Mouse (Mus musculus) splenic B cell, adult 2 months (primary cell): ENCODE data around the gene Selenok.
A peak's percentile ranks its signal among the peaks of the same experiment; 100 is the strongest.

Source experiments
- DNase-seq: peaks from one replicate; pipeline ENCODE4 v3.0.0-alpha.2; 2011; ENCODE audit warnings: low read depth, low spot score
- H3K27me3 ChIP-seq: 2 replicates; pipeline ENCODE4 v1.6.1; 2012; ENCODE audit warnings: mild to moderate bottlenecking, low read length, moderate library complexity, mixed read lengths; ENCODE audit not compliant: control insufficient read depth, poor library complexity, insufficient read depth, severe bottlenecking
- H3K36me3 ChIP-seq: 2 replicates; pipeline ENCODE4 v1.6.1; 2012; ENCODE audit warnings: mild to moderate bottlenecking, low read length, moderate library complexity, mixed read lengths; ENCODE audit not compliant: control insufficient read depth, poor library complexity, insufficient read depth, severe bottlenecking

Selenok gene

DNA sequence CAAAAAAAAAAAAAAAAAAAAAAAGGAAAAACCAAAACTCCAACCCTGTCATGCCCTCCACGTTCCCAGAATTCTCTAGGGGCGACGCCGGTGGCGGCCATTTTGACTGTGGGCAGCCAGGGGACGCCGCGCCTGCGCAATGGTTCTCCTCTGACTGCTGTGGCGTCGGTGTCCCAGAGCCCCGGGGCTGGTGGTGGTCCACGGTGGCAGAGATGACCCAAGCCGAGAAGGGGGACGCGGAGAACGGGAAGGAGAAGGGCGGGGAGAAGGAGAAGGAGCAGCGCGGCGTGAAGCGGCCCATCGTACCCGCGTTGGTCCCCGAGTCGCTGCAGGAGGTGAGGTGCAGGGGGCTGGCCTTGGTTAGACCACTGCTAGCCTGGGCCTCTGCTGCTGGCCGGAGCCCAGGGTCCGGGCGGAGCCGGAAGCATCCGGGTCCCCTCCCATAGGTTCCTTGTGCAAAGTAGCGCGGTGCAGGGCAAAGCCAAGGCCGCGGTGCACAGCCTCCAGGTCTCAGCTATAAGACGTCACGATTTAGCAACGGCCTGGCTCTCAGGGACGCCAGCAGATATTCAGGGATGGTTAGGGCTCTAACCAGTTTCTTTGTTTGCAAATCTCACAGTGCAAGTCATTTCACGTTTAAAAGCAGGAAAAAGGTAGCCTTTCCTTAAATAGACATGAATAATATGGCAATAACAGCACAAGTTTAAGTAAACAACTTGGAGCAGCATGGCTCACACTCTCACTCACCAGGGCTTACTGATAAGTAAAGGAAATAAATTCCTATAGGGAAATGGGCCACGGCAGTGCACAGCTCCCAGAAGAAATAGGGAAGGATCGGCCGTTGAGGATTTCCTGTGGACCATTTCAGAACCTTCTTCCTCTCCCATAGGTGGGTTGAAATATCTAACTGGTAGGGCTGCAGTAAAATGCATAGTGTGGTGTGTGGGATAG lies 10.4 kb downstream of the Selenok start, which contains the start of gene Actr8:
Actr8 (plus strand) TSS at position 84 of the 951 bp plus-strand sequence.
- H3K36me3 ChIP-seq: peaks cover 2% of the 10 kb centered on the region
- H3K27me3 ChIP-seq: no peaks in the 10 kb centered on the region
- peak; percentile 82 for DNase-seq

DNA sequence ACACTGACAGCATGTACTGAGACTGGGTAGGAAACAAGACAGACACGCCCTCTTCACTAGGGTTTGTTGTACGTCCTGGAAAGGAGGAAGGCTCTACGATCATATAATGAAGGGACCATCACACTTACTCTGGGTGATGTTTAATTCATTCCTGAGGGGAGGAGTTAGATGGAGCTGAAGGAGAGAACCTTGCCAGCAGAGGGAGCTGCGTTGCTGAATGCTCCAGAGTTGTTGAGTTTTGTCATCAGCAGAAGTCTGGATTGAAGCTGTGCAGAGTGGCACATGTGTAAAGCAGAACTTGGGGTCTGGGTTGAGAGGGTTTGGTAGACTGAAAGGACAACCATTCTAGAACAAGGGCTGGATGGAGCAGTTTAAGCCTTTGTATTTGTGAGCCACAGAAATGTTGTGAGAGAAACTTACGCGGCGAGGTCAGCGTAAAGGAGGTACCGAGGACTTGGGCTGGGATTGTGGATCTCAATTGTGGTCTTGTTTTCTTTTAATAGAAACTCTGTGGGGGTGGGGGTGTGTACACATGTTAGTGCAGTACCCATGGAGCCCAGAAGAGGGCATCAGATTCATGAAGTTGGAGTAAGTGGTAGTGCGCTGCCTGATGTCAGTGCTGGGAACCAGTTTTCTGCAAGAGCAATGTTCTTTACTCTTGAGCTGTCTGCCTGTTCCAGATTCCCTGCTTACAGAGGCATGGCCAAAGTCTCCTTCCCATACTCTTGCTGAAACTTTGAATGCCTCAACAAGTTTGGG lies 12.5 kb downstream of the Selenok start:
- DNase-seq: peak; percentile 66
- H3K27me3 ChIP-seq: no peaks in the 10 kb centered on the region

DNA sequence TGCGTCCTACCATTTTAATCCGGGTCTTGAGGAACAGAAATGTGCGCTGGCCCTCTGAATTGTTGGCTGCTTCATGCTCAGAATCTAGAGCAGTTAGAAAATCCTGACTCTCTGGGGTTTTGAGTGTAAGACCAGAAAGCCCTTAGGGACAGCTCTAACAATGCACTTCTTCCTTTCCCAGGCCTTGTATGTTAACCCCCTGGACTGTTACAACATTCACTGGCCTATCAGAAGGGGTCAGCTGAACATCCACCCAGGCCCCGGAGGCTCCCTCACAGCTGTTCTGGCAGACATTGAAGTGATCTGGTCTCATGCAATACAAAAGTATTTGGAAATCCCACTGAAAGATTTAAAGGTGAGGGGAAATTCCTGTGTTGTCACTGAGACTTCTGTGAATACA lies 18.0 kb downstream of the Selenok start:
- Histone ChIP-seq H3K27me3 (no peaks in the 10 kb centered on the region), H3K36me3 (peaks cover 5% of the 10 kb centered on the region)
- DNase-seq: no peak

More for the DNA sequence above, 12.5 kb downstream of the Selenok start:
- H3K36me3 ChIP-seq: peaks cover 2% of the 10 kb centered on the region; the same call in 1 of the 2 replicates

DNA sequence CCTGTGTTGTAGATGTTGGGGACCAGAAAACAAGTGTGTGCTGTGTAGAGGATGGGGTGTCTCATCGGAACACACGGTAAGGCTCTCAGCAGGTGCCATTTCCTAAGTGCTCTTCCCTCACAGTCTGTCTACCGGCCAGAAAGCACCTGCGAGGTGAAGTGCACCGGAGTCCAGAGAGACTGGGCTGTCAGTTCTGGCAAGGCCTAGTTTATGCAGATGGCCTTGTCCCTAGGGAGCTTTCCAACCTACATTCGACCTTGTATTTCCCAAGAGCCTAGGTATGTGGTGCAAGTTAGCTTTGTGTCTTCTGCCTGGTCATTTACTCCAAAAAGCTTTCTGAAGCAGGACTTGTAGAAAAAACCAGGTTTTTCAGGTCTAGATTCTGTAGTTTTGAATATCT lies 19.2 kb downstream of the Selenok start:
- Histone ChIP-seq H3K36me3 (peaks cover 11% of the 10 kb centered on the region), H3K27me3 (no peaks in the 10 kb centered on the region)
- DNase-seq: no peak

DNA sequence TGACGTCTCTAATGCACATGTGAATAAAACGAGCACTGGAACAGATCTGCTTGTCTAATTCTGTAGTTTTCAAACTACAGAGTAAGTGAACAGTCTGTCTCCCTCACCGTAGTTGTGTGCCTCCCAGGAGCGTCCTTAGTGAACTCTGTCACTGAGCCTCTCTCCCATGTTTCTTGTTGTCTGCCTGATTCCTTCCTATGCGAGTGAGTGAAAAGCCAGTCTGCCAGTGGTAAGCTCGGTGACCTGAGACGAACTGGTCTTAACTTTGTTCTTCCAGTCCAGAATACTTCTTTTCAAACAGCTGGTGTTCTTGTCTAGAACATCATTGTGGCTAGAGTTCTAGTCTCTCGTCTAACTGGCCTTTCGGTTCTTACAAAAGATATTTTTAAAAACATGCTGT lies 19.6 kb downstream of the Selenok start:
- H3K36me3 ChIP-seq: peaks cover 11% of the 10 kb centered on the region
- no peak for DNase-seq
- H3K27me3 ChIP-seq: no peaks in the 10 kb centered on the region

DNA sequence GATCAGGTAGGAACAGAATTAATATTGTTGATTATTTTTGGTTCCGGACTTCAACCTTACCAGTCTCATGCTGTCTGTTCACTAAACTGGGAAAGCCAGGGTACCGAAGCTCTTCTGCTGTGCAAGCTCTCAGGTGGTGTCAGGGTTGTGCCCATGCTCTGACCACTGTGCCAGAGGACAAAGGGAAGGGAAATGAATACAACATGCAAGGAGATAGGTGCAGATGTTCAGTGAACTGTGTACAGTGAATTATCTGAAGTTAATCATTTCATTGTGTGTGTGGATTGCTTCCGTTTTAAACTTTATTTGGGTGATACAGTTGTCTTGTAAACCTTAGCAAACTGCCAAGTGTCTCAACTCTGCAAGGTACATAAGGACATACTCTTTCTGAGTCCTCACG lies 20.2 kb downstream of the Selenok start:
- no peak for DNase-seq
- Histone ChIP-seq H3K36me3 (peaks cover 11% of the 10 kb centered on the region), H3K27me3 (no peaks in the 10 kb centered on the region)

DNA sequence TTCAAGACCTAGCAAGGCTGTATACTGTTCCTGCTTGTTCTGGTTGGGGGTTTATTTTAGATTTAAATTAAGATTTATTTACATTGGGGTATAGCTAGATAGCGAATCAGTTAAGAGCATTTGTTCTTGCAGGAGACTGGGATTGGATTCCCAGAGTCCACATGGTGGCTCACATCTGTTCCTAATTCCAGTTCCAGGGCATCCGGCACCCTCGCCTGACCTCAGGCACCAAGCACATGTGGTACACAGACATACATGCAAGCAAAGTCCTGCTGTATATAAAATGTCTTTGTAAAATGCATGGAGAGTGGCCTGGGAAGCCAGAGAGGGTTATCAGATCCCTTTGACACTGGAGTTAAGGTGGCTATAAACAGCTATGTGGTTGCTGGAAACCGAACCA lies 26.9 kb downstream of the Selenok start:
- H3K36me3 ChIP-seq: peaks cover 8% of the 10 kb centered on the region
- DNase-seq: no peak

DNA sequence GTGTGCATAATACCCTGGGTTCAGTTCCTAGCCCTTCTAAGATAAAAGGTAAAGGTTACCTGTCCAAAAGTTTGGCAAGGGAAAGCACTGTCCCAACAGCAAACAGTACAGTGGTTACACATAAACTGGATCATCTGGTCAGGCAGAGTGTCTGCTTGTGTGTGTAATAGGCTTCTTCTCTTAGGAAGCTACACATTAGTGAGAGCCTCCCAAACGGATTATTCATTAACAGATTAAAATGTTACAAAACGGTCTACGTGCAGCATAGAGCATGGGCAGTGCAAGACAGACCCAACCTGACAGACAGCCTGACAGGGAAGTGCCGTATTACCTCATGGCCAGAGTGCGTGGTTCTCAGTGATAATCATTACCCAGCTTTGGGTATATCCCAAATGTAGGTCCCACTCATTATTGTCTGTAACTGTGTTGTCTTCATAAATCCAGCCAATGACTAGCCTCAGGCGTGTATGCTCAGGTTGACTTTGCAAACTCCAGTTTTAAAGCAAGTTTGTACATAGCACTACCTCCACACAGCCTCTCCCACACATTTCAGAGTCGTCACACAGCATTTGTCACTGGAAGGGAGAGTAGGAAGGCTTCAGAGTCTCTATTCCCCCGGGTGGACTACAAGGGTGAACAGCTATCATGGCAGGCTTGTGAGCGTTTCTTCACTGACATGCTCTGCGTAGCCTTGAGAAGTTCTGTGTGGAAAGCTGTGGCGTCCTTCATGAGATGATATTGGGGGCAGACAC lies 28.1 kb downstream of the Selenok start:
- peaks cover 7% of the 10 kb centered on the region for H3K36me3 ChIP-seq
- no peaks in the 10 kb centered on the region for H3K27me3 ChIP-seq
- DNase-seq: no peak

More for the DNA sequence above, 26.9 kb downstream of the Selenok start:
- no peaks in the 10 kb centered on the region for H3K27me3 ChIP-seq

DNA sequence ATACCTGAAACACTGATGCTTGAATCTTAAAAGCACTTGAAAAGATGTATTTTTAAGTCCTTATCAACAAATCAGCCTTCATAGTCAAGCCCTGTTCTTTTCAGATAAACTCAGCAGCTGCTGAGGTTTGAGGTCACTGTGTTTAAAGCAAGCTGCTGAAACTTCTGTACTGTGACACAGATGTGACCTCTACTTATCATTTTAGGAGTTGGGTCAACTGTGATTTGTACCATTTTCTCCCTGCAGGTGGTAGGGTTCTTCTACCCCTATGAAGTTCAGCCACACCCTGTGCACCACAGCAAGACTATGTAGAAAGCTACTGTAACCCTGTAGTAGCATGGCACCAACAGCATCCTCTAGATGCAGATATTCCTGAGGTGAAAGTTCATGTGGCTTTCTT lies 29.2 kb downstream of the Selenok start:
- no peak for DNase-seq
- Histone ChIP-seq H3K36me3 (peaks cover 2% of the 10 kb centered on the region; the same call in 1 of the 2 replicates), H3K27me3 (no peaks in the 10 kb centered on the region)

DNA sequence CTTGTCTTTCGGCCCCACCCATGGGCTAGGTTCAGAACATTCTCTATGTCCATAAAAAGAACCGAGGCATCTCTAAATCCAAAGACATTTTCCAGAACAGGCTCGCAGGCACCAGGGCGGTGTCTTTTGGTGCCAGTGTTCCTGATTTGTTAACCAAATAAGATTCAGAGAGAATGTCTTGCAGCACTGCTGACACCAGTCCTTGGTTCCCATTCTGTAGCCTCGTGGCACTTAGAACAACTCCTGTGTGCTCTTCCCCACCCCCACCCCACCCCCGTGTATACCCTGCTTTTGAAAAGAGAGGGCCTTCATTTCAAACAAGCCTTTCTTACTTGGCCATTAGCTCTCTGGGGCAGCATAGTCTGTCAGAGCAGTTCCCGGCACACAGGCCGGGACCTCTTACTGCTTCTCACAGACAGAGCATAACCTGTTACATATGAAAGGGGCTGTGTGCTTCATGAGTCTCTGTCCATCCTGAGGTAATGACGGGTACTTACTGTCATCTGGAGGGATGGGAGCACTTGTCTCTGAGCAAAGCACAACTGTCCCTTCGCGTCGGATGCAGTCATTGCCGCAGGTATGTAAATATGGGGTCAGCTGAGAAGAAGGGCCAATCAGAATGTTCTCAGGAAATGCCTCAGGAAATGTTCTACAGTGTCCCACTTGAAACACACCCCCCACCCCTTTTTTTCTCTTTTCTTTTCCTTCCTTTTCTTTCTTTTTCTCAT lies 30.8 kb downstream of the Selenok start:
- Histone ChIP-seq H3K27me3 (no peaks in the 10 kb centered on the region), H3K36me3 (peaks cover 2% of the 10 kb centered on the region; the same call in 1 of the 2 replicates)
- no peak for DNase-seq

DNA sequence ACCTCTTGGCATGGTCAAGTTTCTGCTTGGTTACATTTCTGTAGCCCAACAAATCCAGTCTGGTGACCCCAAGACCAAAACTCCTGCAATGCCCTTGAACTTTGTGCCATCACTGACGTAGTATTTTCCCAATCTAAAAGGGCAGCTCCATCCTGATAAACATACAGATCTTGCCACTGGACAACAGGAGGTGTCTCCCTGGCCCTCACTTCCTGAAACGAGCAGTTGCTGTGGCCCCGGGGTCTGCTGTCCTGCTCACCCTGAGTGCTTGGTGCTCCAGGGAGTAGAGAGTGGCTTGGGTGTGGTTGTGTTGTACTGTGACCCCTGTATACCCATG lies 31.3 kb downstream of the Selenok start:
- DNase-seq: no peak
- H3K36me3 ChIP-seq: no peaks in the 10 kb centered on the region
- no peaks in the 10 kb centered on the region for H3K27me3 ChIP-seq

DNA sequence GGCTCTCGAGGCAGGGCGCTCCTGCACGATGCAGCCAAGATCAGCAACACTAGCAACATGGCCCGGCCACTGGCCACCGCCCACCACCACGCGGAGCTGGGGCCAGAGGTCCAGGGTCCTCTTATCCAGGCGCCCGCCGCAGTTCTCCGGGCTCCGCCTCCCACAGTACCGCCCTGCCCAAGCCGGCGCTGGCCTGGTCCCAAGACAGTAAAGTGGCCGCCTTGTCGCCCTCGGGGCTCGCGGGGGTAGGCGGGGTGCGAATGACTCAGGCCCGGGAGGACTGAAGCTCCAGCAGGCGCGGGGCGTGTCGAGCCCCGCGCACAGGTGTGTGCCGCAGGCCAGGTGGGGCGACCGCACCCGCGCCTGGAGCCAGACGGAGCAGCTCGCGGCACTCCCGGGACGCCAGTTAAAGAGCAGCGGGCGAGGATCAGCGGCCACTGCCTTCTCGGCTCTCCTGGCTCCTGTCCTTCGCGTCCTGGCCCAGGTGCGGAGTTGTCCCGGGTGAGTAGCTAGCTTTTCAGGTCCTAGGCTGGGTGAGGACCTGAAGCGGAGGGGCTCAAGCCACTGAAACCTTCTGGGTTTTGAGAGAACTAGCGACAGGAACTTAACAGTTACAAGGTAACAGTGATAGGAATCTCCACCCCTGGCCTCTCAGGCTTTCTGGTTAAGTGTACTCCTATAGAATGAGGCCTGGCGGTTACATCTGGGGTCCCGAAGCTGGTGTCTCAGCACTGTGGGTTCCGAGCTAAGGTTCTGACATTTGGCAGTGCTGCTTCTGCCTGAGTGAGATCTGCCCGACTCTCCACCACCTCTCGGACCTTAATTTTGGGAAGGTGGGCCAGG lies 40.8 kb downstream of the Selenok start, which contains the start of the genes Il17rb and Chdh:
Il17rb (minus strand) TSS at position 164 of the 843 bp plus-strand sequence.
Chdh (plus strand) TSS at position 291 of the 843 bp plus-strand sequence.
- no peaks in the 10 kb centered on the region for H3K36me3 ChIP-seq
- no peaks in the 10 kb centered on the region for H3K27me3 ChIP-seq
- DNase-seq: no peak

DNA sequence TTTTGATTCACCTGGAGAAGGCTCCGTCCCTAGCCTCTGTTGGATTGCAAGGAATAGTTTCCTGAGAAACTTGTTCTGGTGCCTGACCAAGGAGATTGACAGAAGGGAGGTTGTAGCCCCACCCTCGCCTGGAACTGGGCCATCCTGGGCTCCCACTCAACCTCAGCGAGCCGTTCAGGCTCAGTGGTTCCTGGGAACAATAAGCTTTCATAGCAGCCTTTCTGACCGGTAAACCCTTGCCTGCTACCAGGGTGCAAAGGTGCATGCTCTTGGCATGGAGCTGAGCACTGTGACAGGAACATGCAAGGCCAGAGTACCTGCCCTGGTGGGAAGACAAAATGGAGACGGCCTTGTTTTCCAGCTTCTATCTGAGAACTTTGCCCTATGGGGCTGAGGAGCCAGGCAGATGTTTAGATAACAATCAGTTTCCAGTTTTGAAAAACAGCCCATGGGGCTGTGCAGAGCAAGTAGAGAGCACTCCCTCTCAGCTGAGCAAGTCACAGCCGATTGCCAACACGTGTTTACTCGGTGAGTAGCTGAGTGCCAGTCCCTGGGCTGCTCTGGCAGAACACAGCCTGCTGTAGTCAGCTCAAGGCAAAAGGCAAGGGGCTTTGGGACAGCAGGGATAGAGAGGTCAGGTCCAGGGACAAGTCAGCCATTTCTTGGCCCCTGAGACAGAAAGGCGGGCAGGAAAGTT lies 41.9 kb downstream of the Selenok start:
- no peak for DNase-seq
- Histone ChIP-seq H3K36me3 (no peaks in the 10 kb centered on the region), H3K27me3 (no peaks in the 10 kb centered on the region)
